Mouse (Mus musculus): ENCODE data around the gene Ccr1. TPM values are rescaled to one million over a fixed set of nuclear protein-coding genes. Genes with fewer than 3 reads are reported as not detected.
"Not testable (repeated sequence)": the region's sequence is repeated elsewhere in the genome, so short reads cannot be mapped to it uniquely, and the experiment has no call there.

Gene Ccr1
- polyA plus RNA-seq, 1 experiment from 2014 or later = 0.81 TPM

DNA sequence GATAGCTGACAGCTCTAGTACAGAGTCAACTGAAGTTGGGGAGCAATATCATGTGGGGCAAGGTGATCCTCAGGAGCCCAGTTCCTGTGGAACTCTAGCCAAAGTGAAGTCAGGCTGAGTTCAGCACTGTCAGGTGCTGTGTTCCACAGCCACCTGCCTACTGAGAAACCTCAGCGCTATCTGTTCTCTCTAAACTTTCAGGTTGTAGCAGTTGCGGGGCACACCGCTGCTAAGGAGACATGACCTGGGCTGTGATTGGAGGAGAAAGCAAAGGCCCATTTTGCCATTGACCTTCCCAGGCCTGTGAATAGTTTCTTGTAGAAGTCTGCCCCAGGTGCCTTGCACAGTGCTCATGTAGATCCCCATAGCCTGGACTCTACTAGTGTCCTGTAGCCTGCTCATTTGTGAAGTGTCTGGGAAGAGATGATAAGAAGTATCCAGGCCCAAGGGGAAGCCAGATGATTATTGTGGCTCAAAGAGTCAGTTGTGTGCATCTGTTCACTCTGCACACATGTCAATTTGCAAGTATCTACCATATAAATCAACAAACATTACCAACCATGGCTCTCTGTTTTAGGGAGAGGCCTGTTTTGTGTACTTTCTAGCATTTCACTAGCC is 12.5 kb upstream of the Ccr1 start:
- DNase-seq (ENCODE audit: extremely low spot score, low spot score); H3K36me3 ChIP-seq (replicated peaks); H3K27ac ChIP-seq; H3K27me3 ChIP-seq (ENCODE audit: poor library complexity, severe bottlenecking); H3K9me3 ChIP-seq; H3K4me1 ChIP-seq; H3K4me3 ChIP-seq: not testable (repeated sequence)
- WGBS = no CpG with 5 or more reads among the region's 3 CpGs

DNA sequence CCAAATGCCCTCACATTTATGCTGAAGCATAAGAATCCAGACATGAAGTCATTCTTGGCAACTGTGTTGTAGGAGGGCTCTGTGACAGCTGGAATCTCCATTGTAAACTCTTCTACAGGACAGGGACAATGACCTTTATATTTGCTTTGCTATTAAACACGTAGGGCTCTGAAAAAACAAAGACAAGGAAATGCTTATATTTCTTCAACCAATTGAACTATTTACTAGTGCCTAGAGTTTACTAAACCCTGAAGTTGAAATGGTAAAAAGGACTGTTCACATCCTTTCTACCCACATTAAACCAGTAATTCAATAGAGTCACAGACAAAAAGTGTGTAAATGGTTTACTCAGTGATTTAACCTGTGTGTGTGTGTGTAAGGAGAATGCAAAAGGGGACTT is 9.8 kb upstream of the Ccr1 start, which contains the start of gene Ccr1l1:
Gene Ccr1l1, minus strand, starts transcription at position 101 of the 400 bp plus-strand sequence.
- Histone ChIP-seq H3K9me3 (no peaks in the 10 kb centered on the region), H3K27ac (no peak within 1 kb of the TSS), H3K36me3 (replicated peaks) (no peaks in the 10 kb centered on the region), H3K4me1 (no peaks in the 10 kb centered on the region), H3K27me3 (ENCODE audit: poor library complexity, severe bottlenecking) (no peaks in the 10 kb centered on the region), H3K4me3 (no peak within 1 kb of the TSS)
- WGBS = 78% methylated on average over 1 of the region's 1 CpGs
- DNase-seq (ENCODE audit: extremely low spot score, low spot score) = no peak

DNA sequence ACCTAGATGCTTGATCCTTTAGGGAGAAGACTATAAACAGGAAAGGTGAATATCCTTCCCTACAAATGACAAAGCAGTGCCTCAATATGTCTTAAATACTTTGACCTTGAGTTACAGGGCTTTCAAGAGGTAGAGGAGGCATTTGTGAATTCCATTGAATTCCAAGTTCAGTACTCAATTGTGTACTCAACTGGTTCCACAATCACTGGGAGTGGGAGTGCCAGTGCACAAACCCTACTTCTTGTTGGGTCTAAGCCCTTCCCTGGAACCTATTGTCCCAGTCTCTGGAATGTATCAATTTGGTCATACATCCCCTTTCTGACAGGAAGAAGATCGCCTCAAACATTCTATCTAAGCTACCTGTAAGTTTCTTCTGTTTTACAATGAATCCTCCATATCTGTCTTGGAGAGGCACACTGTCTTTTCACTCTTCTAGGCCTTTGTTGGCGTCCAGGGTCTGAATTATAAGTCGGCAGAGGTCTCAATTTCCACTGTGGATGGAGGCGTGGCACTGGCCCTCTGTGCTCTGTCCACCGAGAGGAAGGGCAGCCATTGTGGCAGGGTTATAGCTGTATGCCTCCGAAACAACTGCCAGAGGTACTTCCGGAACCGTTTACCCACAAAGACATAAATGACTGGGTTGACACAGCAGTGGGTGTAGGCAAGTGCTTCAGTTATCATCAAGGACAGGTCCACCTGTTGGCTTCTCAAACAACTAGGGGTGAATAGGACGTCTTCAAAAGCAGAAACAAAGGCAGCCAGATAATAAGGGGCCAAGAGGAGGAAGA is 8.6 kb upstream of the Ccr1 start:
- no peaks in the 10 kb centered on the region for H3K36me3 ChIP-seq (replicated peaks)
- H3K4me3 ChIP-seq = no peak overlapping the region
- H3K27ac ChIP-seq = no peak overlapping the region
- DNase-seq (ENCODE audit: extremely low spot score, low spot score) = no peak
- H3K4me1 ChIP-seq = no peaks in the 10 kb centered on the region
- H3K9me3 ChIP-seq = no peaks in the 10 kb centered on the region
- H3K27me3 ChIP-seq (ENCODE audit: poor library complexity, severe bottlenecking) = no peaks in the 10 kb centered on the region
- WGBS = 88% methylated on average over 9 of the region's 9 CpGs

GRCm38 (mm10) chr9:123975630-123976029 is 7.1 kb upstream of the Ccr1 start:
- Histone ChIP-seq H3K27ac (no peak overlapping the region), H3K36me3 (replicated peaks) (no peaks in the 10 kb centered on the region), H3K4me1 (no peaks in the 10 kb centered on the region), H3K4me3 (no peak overlapping the region), H3K9me3 (no peaks in the 10 kb centered on the region), H3K27me3 (ENCODE audit: poor library complexity, severe bottlenecking) (no peaks in the 10 kb centered on the region)
- 78% methylated on average over 2 of the region's 2 CpGs for WGBS
- no peak for DNase-seq (ENCODE audit: extremely low spot score, low spot score)

DNA sequence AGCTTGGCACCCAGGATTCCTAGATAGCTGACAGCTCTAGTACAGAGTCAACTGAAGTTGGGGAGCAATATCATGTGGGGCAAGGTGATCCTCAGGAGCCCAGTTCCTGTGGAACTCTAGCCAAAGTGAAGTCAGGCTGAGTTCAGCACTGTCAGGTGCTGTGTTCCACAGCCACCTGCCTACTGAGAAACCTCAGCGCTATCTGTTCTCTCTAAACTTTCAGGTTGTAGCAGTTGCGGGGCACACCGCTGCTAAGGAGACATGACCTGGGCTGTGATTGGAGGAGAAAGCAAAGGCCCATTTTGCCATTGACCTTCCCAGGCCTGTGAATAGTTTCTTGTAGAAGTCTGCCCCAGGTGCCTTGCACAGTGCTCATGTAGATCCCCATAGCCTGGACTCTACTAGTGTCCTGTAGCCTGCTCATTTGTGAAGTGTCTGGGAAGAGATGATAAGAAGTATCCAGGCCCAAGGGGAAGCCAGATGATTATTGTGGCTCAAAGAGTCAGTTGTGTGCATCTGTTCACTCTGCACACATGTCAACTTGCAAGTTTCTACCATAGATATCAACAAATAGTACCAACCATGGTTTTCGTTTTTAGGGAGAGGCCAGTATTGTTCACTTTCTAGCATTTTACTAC is 1.5 kb downstream of the Ccr1 start:
- not testable (repeated sequence) for H3K36me3 ChIP-seq (replicated peaks); H3K27ac ChIP-seq; H3K4me3 ChIP-seq; H3K27me3 ChIP-seq (ENCODE audit: poor library complexity, severe bottlenecking); H3K9me3 ChIP-seq; H3K4me1 ChIP-seq; DNase-seq (ENCODE audit: extremely low spot score, low spot score)
- 88% methylated on average over 1 of the region's 4 CpGs for WGBS

DNA sequence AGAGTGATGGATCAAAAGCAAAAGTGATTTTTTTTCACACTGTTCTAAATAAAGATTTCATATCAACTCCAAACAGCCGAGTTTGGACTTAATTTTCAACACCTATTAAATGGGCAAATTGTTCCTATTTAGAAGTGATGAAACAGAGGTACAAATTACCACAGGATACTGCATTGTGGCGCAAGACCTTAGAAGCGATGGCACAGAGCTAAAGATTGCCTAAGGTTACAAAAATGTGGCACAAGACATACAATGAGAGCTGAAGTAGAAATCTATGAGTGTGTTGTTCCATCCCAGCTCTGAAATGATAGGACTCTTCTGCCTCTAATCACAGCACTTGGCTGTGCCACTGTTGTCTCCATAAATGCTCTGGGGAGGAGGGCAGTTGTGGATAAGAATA is 3.7 kb downstream of the Ccr1 start:
- no peak for DNase-seq (ENCODE audit: extremely low spot score, low spot score)
- Histone ChIP-seq H3K27me3 (ENCODE audit: poor library complexity, severe bottlenecking) (no peaks in the 10 kb centered on the region), H3K27ac (no peak overlapping the region), H3K36me3 (replicated peaks) (no peaks in the 10 kb centered on the region), H3K4me1 (no peaks in the 10 kb centered on the region), H3K4me3 (no peak overlapping the region), H3K9me3 (no peaks in the 10 kb centered on the region)
- 87% methylated on average over 3 of the region's 3 CpGs for WGBS

DNA sequence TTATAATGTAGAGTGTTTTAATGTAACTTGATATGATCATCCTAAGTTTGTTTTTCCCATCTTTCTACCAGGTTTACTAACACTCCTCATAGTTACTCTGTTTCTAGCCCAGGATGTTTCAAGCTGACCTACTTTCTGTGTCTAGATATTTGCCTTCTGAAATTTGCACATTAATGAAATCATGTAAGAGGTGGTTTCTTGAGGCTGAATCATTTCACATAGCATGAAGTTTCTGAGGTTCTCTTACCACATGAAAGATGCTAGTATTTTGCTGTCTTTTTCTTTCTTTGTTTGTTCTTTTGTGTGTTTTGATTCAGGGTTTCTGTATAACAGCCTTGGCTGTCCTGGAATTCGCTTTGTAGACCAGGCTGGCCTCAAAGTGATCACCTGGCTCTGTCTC is 8.3 kb downstream of the Ccr1 start:
- no peak overlapping the region for H3K4me3 ChIP-seq
- H3K27ac ChIP-seq = no peak overlapping the region
- no peaks in the 10 kb centered on the region for H3K36me3 ChIP-seq (replicated peaks)
- no peak for DNase-seq (ENCODE audit: extremely low spot score, low spot score)
- no peaks in the 10 kb centered on the region for H3K4me1 ChIP-seq
- H3K9me3 ChIP-seq = no peaks in the 10 kb centered on the region
- WGBS = 96% methylated on average over 1 of the region's 1 CpGs
- H3K27me3 ChIP-seq (ENCODE audit: poor library complexity, severe bottlenecking) = no peaks in the 10 kb centered on the region

DNA sequence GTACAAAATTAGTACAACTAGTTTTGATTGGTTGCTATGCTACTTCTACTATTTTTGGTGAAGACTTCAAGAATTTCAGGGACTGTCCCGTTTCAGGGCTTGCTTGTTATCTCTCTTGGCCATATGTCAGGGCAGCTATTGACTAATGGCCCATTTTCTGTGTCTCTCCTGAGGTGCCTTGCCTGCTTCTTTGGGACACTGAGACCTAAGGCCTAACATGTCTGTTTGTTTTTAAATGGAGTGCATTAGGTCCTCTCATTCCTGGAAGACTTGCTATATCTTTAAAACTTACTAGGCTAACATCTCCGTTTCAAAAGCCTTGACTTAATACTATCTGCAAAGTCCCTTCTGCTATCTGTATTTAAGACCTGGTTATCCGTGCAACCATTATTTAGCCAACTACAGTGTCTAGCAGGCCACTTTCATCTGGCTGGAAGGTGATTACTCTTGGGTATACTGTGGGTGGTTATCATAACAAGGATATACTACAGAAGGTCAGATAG is 10.5 kb downstream of the Ccr1 start:
- no peaks in the 10 kb centered on the region for H3K9me3 ChIP-seq
- H3K36me3 ChIP-seq (replicated peaks) = no peaks in the 10 kb centered on the region
- no peak for DNase-seq (ENCODE audit: extremely low spot score, low spot score)
- H3K4me3 ChIP-seq = no peak overlapping the region
- 73% methylated on average over 3 of the region's 3 CpGs for WGBS
- H3K27me3 ChIP-seq (ENCODE audit: poor library complexity, severe bottlenecking) = no peaks in the 10 kb centered on the region
- H3K27ac ChIP-seq = no peak overlapping the region
- H3K4me1 ChIP-seq = no peaks in the 10 kb centered on the region

GRCm38 (mm10) chr9:123956892-123957291 is 11.6 kb downstream of the Ccr1 start:
- Histone ChIP-seq H3K27me3 (ENCODE audit: poor library complexity, severe bottlenecking) (no peaks in the 10 kb centered on the region), H3K36me3 (replicated peaks) (no peaks in the 10 kb centered on the region), H3K4me3 (no peak overlapping the region), H3K9me3 (no peaks in the 10 kb centered on the region), H3K4me1 (no peaks in the 10 kb centered on the region), H3K27ac (no peak overlapping the region)
- 88% methylated on average over 1 of the region's 1 CpGs for WGBS
- no peak for DNase-seq (ENCODE audit: extremely low spot score, low spot score)

DNA sequence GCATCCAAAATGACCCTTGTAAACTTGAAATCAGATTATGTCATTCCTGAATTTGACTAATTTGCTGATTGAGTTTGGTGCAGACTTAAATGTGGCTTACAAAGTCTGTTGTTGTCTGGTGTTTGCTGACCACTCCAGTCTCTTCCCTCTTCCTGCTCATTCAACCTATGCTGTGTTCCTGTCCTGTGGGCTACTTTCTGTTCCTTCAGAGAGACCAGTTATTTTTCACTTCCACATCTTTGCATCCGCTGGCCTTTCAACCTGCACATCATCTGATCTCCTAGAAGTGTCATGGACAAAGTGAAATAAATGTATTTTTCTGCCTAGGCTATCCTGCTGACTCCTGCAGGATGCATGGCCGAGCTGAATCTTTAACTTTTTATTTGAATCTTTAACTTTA is 14.9 kb downstream of the Ccr1 start:
- Histone ChIP-seq H3K4me3 (no peak overlapping the region), H3K9me3 (no peaks in the 10 kb centered on the region), H3K36me3 (replicated peaks) (no peaks in the 10 kb centered on the region), H3K27ac (no peak overlapping the region), H3K27me3 (ENCODE audit: poor library complexity, severe bottlenecking) (no peaks in the 10 kb centered on the region), H3K4me1 (no peaks in the 10 kb centered on the region)
- no peak for DNase-seq (ENCODE audit: extremely low spot score, low spot score)
- WGBS = 80% methylated on average over 2 of the region's 2 CpGs

DNA sequence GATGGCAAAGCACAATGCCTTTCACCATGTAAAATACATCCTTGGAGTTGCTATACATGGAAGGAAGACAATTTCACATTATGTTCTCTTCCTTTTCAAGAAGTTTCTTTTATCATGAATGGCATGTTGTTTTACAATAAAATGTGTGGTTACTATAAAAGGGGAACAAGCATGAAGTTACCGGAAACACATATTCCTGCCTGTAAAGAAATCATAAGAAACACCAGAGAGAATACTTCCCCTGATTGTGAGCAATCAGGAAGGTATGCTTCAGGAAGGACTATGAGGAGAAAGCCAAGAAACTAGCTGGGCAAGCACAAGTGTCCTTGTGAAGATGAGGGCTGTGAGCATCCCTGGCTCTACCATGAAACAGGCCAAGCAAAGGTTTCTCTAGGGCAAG is 17.3 kb downstream of the Ccr1 start:
- Histone ChIP-seq H3K4me3 (no peak overlapping the region), H3K4me1 (no peaks in the 10 kb centered on the region), H3K27ac (no peak overlapping the region), H3K27me3 (ENCODE audit: poor library complexity, severe bottlenecking) (no peaks in the 10 kb centered on the region), H3K9me3 (no peaks in the 10 kb centered on the region), H3K36me3 (replicated peaks) (no peaks in the 10 kb centered on the region)
- WGBS = 93% methylated on average over 1 of the region's 1 CpGs
- no peak for DNase-seq (ENCODE audit: extremely low spot score, low spot score)

- no peak for DNase-seq (ENCODE audit: extremely low spot score, low spot score)
- 83% methylated on average over 2 of the region's 2 CpGs for WGBS
- no peaks in the 10 kb centered on the region for H3K9me3 ChIP-seq
- H3K27ac ChIP-seq = no peak overlapping the region
- H3K27me3 ChIP-seq (ENCODE audit: poor library complexity, severe bottlenecking) = no peaks in the 10 kb centered on the region
- no peaks in the 10 kb centered on the region for H3K36me3 ChIP-seq (replicated peaks)
- H3K4me3 ChIP-seq = no peak overlapping the region
- no peaks in the 10 kb centered on the region for H3K4me1 ChIP-seq
Measured at GRCm38 (mm10) chr9:123949432-123949831, 19.1 kb downstream of the Ccr1 start.

DNA sequence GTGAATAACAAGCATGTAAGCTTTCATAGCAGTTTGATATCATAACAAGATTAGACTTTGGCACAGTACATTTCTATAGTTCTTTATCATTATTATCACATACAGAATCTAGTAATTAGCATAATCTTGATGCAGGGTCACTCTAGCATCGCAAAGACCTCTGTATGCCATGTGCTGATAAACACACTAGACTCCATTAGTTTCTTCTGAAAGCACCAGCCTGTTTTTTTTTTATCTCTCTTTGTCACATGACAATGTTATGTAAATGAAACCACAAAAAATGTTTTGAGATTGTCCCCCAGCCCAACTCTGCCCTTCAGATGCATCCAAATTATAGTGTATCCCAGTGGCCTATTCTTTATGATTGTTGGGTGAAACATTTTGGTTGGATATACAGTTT is 20.7 kb downstream of the Ccr1 start:
- Histone ChIP-seq H3K36me3 (replicated peaks) (no peaks in the 10 kb centered on the region), H3K9me3 (no peaks in the 10 kb centered on the region), H3K4me1 (no peaks in the 10 kb centered on the region), H3K27ac (no peak overlapping the region), H3K27me3 (ENCODE audit: poor library complexity, severe bottlenecking) (no peaks in the 10 kb centered on the region), H3K4me3 (no peak overlapping the region)
- DNase-seq (ENCODE audit: extremely low spot score, low spot score) = no peak
- 89% methylated on average over 1 of the region's 1 CpGs for WGBS

Data from forebrain, embryonic 10.5 days (tissue).